Mouse (Mus musculus) adrenal gland, adult 18-20 months (tissue): ENCODE results near the gene Anapc7. TPM values are rescaled to one million over a fixed set of nuclear protein-coding genes. Genes with fewer than 3 reads are reported as not detected.

Experiments used
- DNase-seq, 2 experiments: peaks; one replicate each; pipeline ENCODE4 v3.0.0; 2021 to 2022; ENCODE audit warnings: low spot score in 2 of 2
- total RNA-seq, 2 experiments: library from RNA; stranded (reverse); gene quantifications; 1 replicate in 1 of 2; 2 replicates in 1 of 2; pipeline ENCODE4 v1.2.3; 2021

The Anapc7 gene
- total RNA-seq, 2 experiments from 2014 or later: 42.2 to 51.8 TPM

- DNase-seq: no peak
These were observed 69.9 kb downstream of the Anapc7 start for GRCm38 (mm10) chr5:122491385-122491784.

DNA sequence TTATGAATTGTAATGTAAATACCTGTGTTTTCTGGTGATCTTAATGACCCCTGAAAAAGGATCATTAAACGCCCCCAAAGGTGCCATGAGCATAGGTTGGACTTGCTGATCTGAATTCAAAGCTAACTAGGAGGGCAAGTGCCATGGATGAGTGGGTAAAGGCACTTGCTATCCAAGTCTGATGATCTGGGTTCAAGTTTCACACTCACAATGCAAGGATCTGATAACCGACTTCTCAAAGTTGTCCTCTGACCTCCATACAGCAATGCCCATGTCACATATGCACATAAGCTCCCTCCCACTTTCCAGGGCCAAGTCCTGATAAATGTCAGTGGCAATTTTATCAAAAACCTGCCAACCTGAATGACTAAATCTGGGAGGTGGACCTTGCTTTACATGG lies 71.5 kb downstream of the Anapc7 start:
- DNase-seq: no peak

DNA sequence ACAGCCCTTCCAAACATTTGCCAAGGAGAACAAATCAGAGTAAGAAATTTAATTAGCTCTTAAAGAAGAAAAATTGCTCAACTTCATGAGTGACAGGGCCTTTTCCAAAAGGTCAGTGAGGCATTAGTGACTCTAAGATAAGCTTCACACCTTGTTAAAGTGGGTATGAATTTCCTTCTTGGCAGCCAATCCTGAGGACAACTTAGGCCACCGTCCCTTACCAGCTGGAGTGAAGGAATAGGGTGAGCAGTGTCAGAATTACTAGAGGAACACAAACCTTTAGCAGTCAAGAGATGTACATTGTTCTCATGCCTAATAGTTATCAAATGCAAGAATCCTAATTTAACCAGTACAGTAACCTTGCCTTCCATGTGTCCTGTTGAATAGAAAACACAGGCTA lies 73.0 kb downstream of the Anapc7 start:
- DNase-seq: no peak

Other genes starting within 250 kb of the Anapc7 start
- gene Hvcn1, start 214.9 kb upstream of the Anapc7 start, total RNA-seq: 1 to 10 TPM; 1.8 to 8.5 TPM
- 10 to 100 TPM; 10.6 to 11.8 TPM for gene Tctn1, start 157.2 kb upstream of the Anapc7 start, total RNA-seq
- 10 to 100 TPM; 56.1 to 70.7 TPM for gene Pptc7, start 137.3 kb upstream of the Anapc7 start, total RNA-seq
- 1 to 10 TPM; 2.4 TPM for gene Rad9b, start 67.5 kb upstream of the Anapc7 start, total RNA-seq
- gene Vps29, start 67.3 kb upstream of the Anapc7 start, total RNA-seq: 100 to 1,000 TPM; 150 to 156 TPM
- gene Gpn3, start 49.8 kb upstream of the Anapc7 start, total RNA-seq: 10 to 100 TPM; 29.7 to 34.9 TPM
- 10 to 100 TPM; 22.5 to 31.1 TPM for gene Fam216a, start 49.3 kb upstream of the Anapc7 start, total RNA-seq
- gene Arpc3, start 29.8 kb upstream of the Anapc7 start, total RNA-seq: 100 to 1,000 TPM; 238 to 281 TPM
- gene Atp2a2, start 80.5 kb downstream of the Anapc7 start, total RNA-seq: 100 to 1,000 TPM; 198 to 199 TPM
- 10 to 100 TPM; 10.9 to 18.3 TPM for gene Ift81, start 192.8 kb downstream of the Anapc7 start, total RNA-seq
- gene P2rx7, start 222.2 kb downstream of the Anapc7 start, total RNA-seq: 1 to 10 TPM; 1.6 to 4.0 TPM